Mouse (Mus musculus) olfactory bulb, adult 2 months (tissue): Measurements from ENCODE around the gene Gm49027.

Experiments
- CTCF ChIP-seq: fragments of 200-500 bp; IDR thresholded peaks from 2 replicates; pipeline ENCODE4 v1.5.1; 2012; ENCODE audit warnings: low read depth, mild to moderate bottlenecking, low read length, moderate library complexity; ENCODE audit not compliant: insufficient read depth
- POLR2A ChIP-seq: fragments of 200-500 bp; IDR thresholded peaks from 2 replicates; pipeline ENCODE4 v1.6.1; 2012; ENCODE audit warnings: mild to moderate bottlenecking, low read depth, low read length, moderate library complexity; ENCODE audit not compliant: insufficient read depth

DNA sequence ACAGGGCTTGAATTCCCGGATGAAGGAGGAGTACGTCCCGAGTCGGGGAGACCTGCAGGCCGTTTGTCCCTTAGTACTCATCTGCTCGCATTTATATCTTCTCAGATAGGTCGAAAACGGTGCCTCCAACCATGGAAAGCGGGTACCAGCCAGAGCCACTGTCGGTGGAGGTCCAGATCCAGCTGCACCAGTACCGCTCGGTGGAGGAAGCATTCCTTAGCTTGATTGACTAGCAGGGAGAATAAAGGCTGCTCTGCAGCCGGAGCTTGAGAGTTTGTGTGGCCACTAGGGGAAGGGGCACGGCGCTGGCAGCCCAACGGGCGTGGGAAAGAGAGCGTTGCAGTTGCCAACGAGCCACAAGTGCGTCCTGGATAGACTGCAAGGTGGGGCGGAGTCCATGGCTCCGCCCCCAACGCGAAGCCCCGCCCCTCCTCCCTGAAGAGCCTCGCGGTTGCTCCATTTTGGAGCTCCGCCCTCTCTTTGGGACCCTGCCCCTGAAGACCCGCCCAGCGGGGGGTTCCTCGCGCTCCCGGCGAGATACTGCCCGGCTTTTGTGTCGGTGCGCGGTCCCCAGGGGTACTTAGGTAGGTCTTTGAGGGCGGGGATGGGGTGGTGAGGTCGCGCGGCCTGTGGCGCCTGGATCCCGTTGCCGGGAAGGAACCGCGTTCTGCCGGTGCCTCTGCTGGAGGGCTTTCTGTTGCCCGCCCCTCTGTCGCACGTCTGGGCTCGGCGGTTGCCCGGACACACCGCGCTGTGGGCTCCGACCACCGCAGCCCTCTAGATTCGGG is 17.2 kb downstream of the Gm49027 start:
- TF ChIP-seq CTCF (no peak), POLR2A (no peak)
